Mouse (Mus musculus) hindbrain, postnatal 0 days (tissue): ENCODE data around the gene Gm44805. TPM values are rescaled to one million over a fixed set of nuclear protein-coding genes. Genes with fewer than 3 reads are reported as not detected.

Source experiments
- ATAC-seq: fragments of 200-750 bp; cut with Nextera tagmentation; 2 replicates; pipeline ENCODE4 v1.8.0; 2017; ENCODE audit warnings: mild to moderate bottlenecking, moderate TSS enrichment, moderate library complexity
- DNase-seq: peaks from one replicate; pipeline ENCODE4 v3.0.0-alpha.2; 2015; ENCODE audit warnings: low spot score
- H3K27ac ChIP-seq: fragments of 300-500 bp; sonication (generic); 2 replicates; pipeline ENCODE4 v1.5.1; 2014; ENCODE audit warnings: mild to moderate bottlenecking
- H3K27me3 ChIP-seq: fragments of 300-500 bp; sonication (generic); 2 replicates; pipeline ENCODE4 v1.6.1; 2014; ENCODE audit warnings: low read length, mixed read lengths; ENCODE audit not compliant: insufficient read depth
- H3K36me3 ChIP-seq: fragments of 300-500 bp; sonication (generic); 2 replicates; pipeline ENCODE4 v1.6.1; 2014; ENCODE audit warnings: low read length, mixed read lengths; ENCODE audit not compliant: insufficient read depth
- H3K4me1 ChIP-seq: fragments of 300-500 bp; sonication (generic); 2 replicates; pipeline ENCODE4 v1.6.1; 2014; ENCODE audit warnings: antibody characterized with exemption, low read length, mixed read lengths; ENCODE audit not compliant: insufficient read depth
- H3K4me2 ChIP-seq: fragments of 300-500 bp; sonication (generic); 2 replicates; pipeline ENCODE4 v1.6.1; 2014; ENCODE audit warnings: low read depth, mild to moderate bottlenecking, low read length, moderate library complexity, mixed read lengths
- H3K4me3 ChIP-seq: fragments of 300-500 bp; sonication (generic); 2 replicates; pipeline ENCODE4 v1.5.1; 2014; ENCODE audit warnings: low read length
- H3K9ac ChIP-seq: fragments of 300-500 bp; sonication (generic); replicated peaks from 2 replicates; pipeline ENCODE4 v1.6.1; 2014; ENCODE audit warnings: mild to moderate bottlenecking, low read length, moderate library complexity, mixed read lengths
- H3K9me3 ChIP-seq: fragments of 300-500 bp; sonication (generic); 2 replicates; pipeline ENCODE4 v1.6.1; 2016; ENCODE audit warnings: low read length, mixed read lengths
- CTCF ChIP-seq: IDR thresholded peaks from 2 replicates; pipeline ENCODE4 v1.5.1; 2016; ENCODE audit warnings: antibody characterized with exemption, control low read depth, low read depth
- WGBS: fragments of 180-500 bp; shearing (Covaris S2); extraction: QIAGEN DNeasy Blood & Tissue Kit; methylation state at CpG from one replicate; pipeline ENCODE4 v1.1.7; 2014; 5-methylcytosine and 5-hydroxymethylcytosine counted together
- polyA plus RNA-seq: library from polyadenylated mRNA; unstranded; fragments of >200 nt; fragmentation: Nextera tagmentation; extraction: Ambion mirVana; gene quantifications from 2 replicates; pipeline ENCODE4 v1.2.1, GENCODE M21; 2015
- total RNA-seq: library from RNA; depleted of rRNA; stranded (reverse); fragments of >200 nt; gene quantifications from 2 replicates; pipeline ENCODE4 v1.2.3, GENCODE M21; 2014; rRNA removed

The Gm44805 gene
- total and polyA plus RNA-seq, 2 experiments from 2014 or later, result not detected

- Histone ChIP-seq H3K27me3 (no peaks in the 10 kb centered on the region), H3K27ac (no peak overlapping the region; the same call in 1 of the 2 replicates), H3K4me1 (no peaks in the 10 kb centered on the region), H3K9me3 (no peaks in the 10 kb centered on the region), H3K4me2 (peak overlapping the region; percentile 87), H3K9ac (peak overlapping the region; percentile 35; the same call in 1 of the 2 replicates), H3K36me3 (peaks cover 12% of the 10 kb centered on the region; the same call in 1 of the 2 replicates), H3K4me3 (peak overlapping the region; percentile 71)
- TF ChIP-seq CTCF, result no peak
- DNase-seq (no peak), ATAC-seq (no peak)
- 12% methylated on average over 17 of the region's 17 CpGs for WGBS
Measured at GRCm38 (mm10) chr7:19628192-19628535, 53.1 kb downstream of the Gm44805 start.

- H3K27ac ChIP-seq, result no peak overlapping the region
- H3K9ac ChIP-seq, result no peak overlapping the region
- no peaks in the 10 kb centered on the region for H3K4me1 ChIP-seq
- peaks cover 8% of the 10 kb centered on the region; the same call in 1 of the 2 replicates for H3K36me3 ChIP-seq
- no peak for TF ChIP-seq CTCF
- DNase-seq, result no peak
- no peak for ATAC-seq
- H3K27me3 ChIP-seq, result no peaks in the 10 kb centered on the region
- peak overlapping the region; percentile 71 for H3K4me3 ChIP-seq
- peak overlapping the region; percentile 87 for H3K4me2 ChIP-seq
- 72% methylated on average over 3 of the region's 3 CpGs for WGBS
- no peaks in the 10 kb centered on the region for H3K9me3 ChIP-seq
Measured at GRCm38 (mm10) chr7:19627721-19628120, 53.5 kb downstream of the Gm44805 start.

- no peaks in the 10 kb centered on the region for H3K27me3 ChIP-seq
- H3K27ac ChIP-seq, result no peak overlapping the region
- H3K4me1 ChIP-seq, result no peaks in the 10 kb centered on the region
- DNase-seq (no peak), ATAC-seq (no peak)
- no peak overlapping the region for H3K9ac ChIP-seq
- 83% methylated on average over 2 of the region's 2 CpGs for WGBS
- H3K9me3 ChIP-seq, result no peaks in the 10 kb centered on the region
- H3K4me2 ChIP-seq, result no peak overlapping the region
- no peak overlapping the region for H3K4me3 ChIP-seq
- H3K36me3 ChIP-seq, result no peaks in the 10 kb centered on the region
- TF ChIP-seq CTCF, result no peak
Measured at GRCm38 (mm10) chr7:19623433-19623832, 57.8 kb downstream of the Gm44805 start.

- H3K4me3 ChIP-seq, result no peak overlapping the region
Measured at GRCm38 (mm10) chr7:19622241-19622640, 59.0 kb downstream of the Gm44805 start.

More at GRCm38 (mm10) chr7:19622241-19622640, 59.0 kb downstream of the Gm44805 start:
- Histone ChIP-seq H3K4me1 (no peaks in the 10 kb centered on the region), H3K4me2 (no peak overlapping the region), H3K9ac (no peak overlapping the region), H3K9me3 (no peaks in the 10 kb centered on the region), H3K27ac (no peak overlapping the region), H3K36me3 (no peaks in the 10 kb centered on the region), H3K27me3 (no peaks in the 10 kb centered on the region)
- no peak for ATAC-seq
- 41% methylated on average over 6 of the region's 6 CpGs for whole genome bisulfite sequencing
- DNase-seq, result no peak
- TF ChIP-seq CTCF, result no peak

Other genes starting within 250 kb of the Gm44805 start
- 60.3 and 60.5 TPM in 2 replicates for gene Mark4, start 222.6 kb downstream of the Gm44805 start, total RNA-seq
- gene Mark4, start 222.6 kb downstream of the Gm44805 start, polyA plus RNA-seq, result 16.2 and 18.1 TPM in 2 replicates
- 0.61 and 1.3 TPM in 2 replicates for gene Exoc3l2, start 218.1 kb downstream of the Gm44805 start, total RNA-seq
- 2.0 and 2.3 TPM in 2 replicates for gene Exoc3l2, start 218.1 kb downstream of the Gm44805 start, polyA plus RNA-seq
- gene Bloc1s3, start 173.1 kb downstream of the Gm44805 start, total RNA-seq, result 18.8 and 22.4 TPM in 2 replicates
- 3.8 and 4.3 TPM in 2 replicates for gene Bloc1s3, start 173.1 kb downstream of the Gm44805 start, polyA plus RNA-seq
- gene Trappc6a, start 173.0 kb downstream of the Gm44805 start, total RNA-seq, result 26.4 and 46.5 TPM in 2 replicates
- gene Trappc6a, start 173.0 kb downstream of the Gm44805 start, polyA plus RNA-seq, result 42.8 and 44.3 TPM in 2 replicates
- gene Nkpd1, start 163.6 kb downstream of the Gm44805 start, total RNA-seq, result 1.9 and 4.4 TPM in 2 replicates
- 1.3 TPM in 2 replicates for gene Nkpd1, start 163.6 kb downstream of the Gm44805 start, polyA plus RNA-seq
- 125 and 128 TPM in 2 replicates for gene Ppp1r37, start 118.3 kb downstream of the Gm44805 start, total RNA-seq
- 27.0 and 27.7 TPM in 2 replicates for gene Ppp1r37, start 118.3 kb downstream of the Gm44805 start, polyA plus RNA-seq
- gene Zfp296, start 104.1 kb downstream of the Gm44805 start, total RNA-seq, result 0.25 TPM in 1 of 2 replicates, not detected in the other
- not detected in 2 replicates for gene Zfp296, start 104.1 kb downstream of the Gm44805 start, polyA plus RNA-seq
- 60.0 and 61.7 TPM in 2 replicates for gene Gemin7, start 103.8 kb downstream of the Gm44805 start, total RNA-seq
- gene Gemin7, start 103.8 kb downstream of the Gm44805 start, polyA plus RNA-seq, result 153 and 162 TPM in 2 replicates
- gene Clasrp, start 76.9 kb downstream of the Gm44805 start, total RNA-seq, result 67.0 and 90.9 TPM in 2 replicates
- gene Clasrp, start 76.9 kb downstream of the Gm44805 start, polyA plus RNA-seq, result 70.3 and 77.5 TPM in 2 replicates
- gene Relb, start 52.0 kb downstream of the Gm44805 start, total RNA-seq, result 9.2 and 10.2 TPM in 2 replicates
- 6.5 and 6.9 TPM in 2 replicates for gene Relb, start 52.0 kb downstream of the Gm44805 start, polyA plus RNA-seq
- gene Clptm1, start 16.4 kb downstream of the Gm44805 start, total RNA-seq, result 178 and 187 TPM in 2 replicates
- 135 and 142 TPM in 2 replicates for gene Clptm1, start 16.4 kb downstream of the Gm44805 start, polyA plus RNA-seq
- gene Apoc2, start 3.5 kb downstream of the Gm44805 start, total RNA-seq, result not detected in 2 replicates
- gene Apoc2, start 3.5 kb downstream of the Gm44805 start, polyA plus RNA-seq, result 0.38 TPM in 1 of 2 replicates, not detected in the other
- gene Apoc4, start 56 bp upstream of the Gm44805 start, total RNA-seq, result not detected in 2 replicates
- gene Apoc4, start 56 bp upstream of the Gm44805 start, polyA plus RNA-seq, result not detected in 2 replicates
- 1.5 and 2.3 TPM in 2 replicates for gene Apoc1, start 11.2 kb upstream of the Gm44805 start, total RNA-seq
- gene Apoc1, start 11.2 kb upstream of the Gm44805 start, polyA plus RNA-seq, result 13.9 and 14.2 TPM in 2 replicates
- gene Apoe, start 17.8 kb upstream of the Gm44805 start, total RNA-seq, result 2,123 and 2,525 TPM in 2 replicates
- gene Apoe, start 17.8 kb upstream of the Gm44805 start, polyA plus RNA-seq, result 3,307 and 3,685 TPM in 2 replicates
- 147 and 151 TPM in 2 replicates for gene Tomm40, start 34.0 kb upstream of the Gm44805 start, total RNA-seq
- gene Tomm40, start 34.0 kb upstream of the Gm44805 start, polyA plus RNA-seq, result 172 and 173 TPM in 2 replicates
- gene Nectin2, start 69.1 kb upstream of the Gm44805 start, total RNA-seq, result 68.9 and 76.5 TPM in 2 replicates
- 55.6 and 57.5 TPM in 2 replicates for gene Nectin2, start 69.1 kb upstream of the Gm44805 start, polyA plus RNA-seq
- 43.2 and 50.7 TPM in 2 replicates for gene Bcam, start 89.6 kb upstream of the Gm44805 start, total RNA-seq
- 29.0 and 30.7 TPM in 2 replicates for gene Bcam, start 89.6 kb upstream of the Gm44805 start, polyA plus RNA-seq
- gene Cblc, start 115.4 kb upstream of the Gm44805 start, total RNA-seq, result not detected in 2 replicates
- gene Cblc, start 115.4 kb upstream of the Gm44805 start, polyA plus RNA-seq, result 0.46 and 0.55 TPM in 2 replicates
- 0.40 and 0.89 TPM in 2 replicates for gene Bcl3, start 141.3 kb upstream of the Gm44805 start, total RNA-seq
- gene Bcl3, start 141.3 kb upstream of the Gm44805 start, polyA plus RNA-seq, result 0.66 and 1.1 TPM in 2 replicates
- 41.5 and 53.7 TPM in 2 replicates for gene Gm19345, start 170.6 kb upstream of the Gm44805 start, total RNA-seq
- 14.6 and 16.1 TPM in 2 replicates for gene Gm19345, start 170.6 kb upstream of the Gm44805 start, polyA plus RNA-seq
- not detected in 2 replicates for gene Ceacam16, start 179.9 kb upstream of the Gm44805 start, total RNA-seq
- 0.86 and 0.89 TPM in 2 replicates for gene Ceacam16, start 179.9 kb upstream of the Gm44805 start, polyA plus RNA-seq
- gene Ceacam19, start 206.5 kb upstream of the Gm44805 start, total RNA-seq, result not detected in 2 replicates
- not detected in 2 replicates for gene Ceacam19, start 206.5 kb upstream of the Gm44805 start, polyA plus RNA-seq
- 9.2 and 11.7 TPM in 2 replicates for gene Pvr, start 239.7 kb upstream of the Gm44805 start, total RNA-seq
- gene Pvr, start 239.7 kb upstream of the Gm44805 start, polyA plus RNA-seq, result 6.1 and 7.0 TPM in 2 replicates